Mouse (Mus musculus): Measurements from ENCODE around the gene Slc5a5. TPM values are rescaled to one million over a fixed set of nuclear protein-coding genes. Genes with fewer than 3 reads are reported as not detected.

Slc5a5 gene
- not detected for total RNA-seq (2021)
- long read RNA-seq, experiment 1: 0 reads
- long read RNA-seq, experiment 2: 0 reads

DNA sequence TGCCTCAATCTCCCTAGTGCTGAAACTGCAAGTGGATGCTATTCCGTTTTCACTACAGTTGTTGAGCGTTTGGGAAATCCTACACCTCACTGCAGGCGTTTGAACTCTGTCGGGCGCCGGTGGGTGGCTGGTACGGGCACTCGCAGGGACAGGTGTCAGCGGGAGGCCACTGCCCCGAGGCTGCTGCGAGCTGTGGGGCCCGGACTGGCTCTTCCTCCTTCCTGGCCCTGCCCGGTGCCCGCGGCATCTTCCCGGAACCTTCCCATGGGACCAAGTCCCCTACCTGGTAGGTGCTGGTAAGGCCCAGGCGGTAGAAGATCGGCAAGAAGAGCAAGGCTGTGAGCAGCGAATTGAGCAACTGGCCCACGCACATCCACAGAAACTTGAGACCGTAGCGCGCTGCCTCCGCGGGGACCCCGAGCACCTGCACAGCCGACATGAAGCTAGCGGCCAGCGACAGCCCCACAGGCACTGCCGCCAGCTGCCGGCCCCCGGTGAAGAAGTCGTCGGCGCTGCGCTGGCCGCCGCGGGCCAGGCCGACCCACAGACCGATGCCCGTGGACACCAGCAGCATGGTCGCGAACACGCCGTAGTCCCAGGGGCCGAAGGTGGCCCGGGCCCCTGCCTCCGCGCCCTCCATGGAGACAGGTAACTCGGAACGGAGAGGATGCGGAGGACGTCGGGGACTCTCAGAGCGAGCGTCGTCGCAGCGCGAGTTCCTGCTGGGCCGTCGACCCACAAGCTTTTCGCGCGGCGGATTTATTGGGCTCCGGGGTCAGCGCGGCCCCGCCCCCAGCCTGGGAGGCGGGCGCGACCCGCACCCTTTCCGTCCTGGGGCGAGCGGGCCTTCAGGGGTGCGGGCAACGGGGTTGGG is at the start of gene Slc5a5:
Gene Slc5a5, minus strand, starts transcription at position 736 of the 874 bp plus-strand sequence.
- no peak for DNase-seq

DNA sequence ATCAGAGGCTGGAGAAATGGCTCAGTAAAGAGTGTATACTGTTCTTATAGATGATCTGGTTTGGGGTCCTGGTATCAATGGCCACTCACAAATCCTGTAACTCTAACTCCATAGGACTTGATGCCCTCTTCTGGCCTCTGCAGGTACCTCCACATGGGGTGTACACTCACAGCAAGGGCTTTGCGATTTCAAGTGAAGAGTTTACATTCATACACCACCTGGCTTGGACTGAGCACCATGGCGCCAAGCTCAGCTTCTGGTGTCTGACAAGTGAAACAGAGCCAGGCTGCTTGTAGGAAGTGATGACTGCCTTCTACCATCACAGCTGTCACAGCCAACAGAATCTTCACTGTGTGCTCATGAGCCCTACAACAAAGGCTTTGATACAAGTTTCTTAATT is 48.9 kb upstream of the Slc5a5 start:
- DNase-seq: no peak

GRCm38 (mm10) chr8:70937200-70937599 is 44.6 kb upstream of the Slc5a5 start:
- no peak for DNase-seq

- DNase-seq: no peak
Observed at GRCm38 (mm10) chr8:70934786-70935185, 42.2 kb upstream of the Slc5a5 start.

- no peak for DNase-seq
Observed at GRCm38 (mm10) chr8:70933036-70933435, 40.5 kb upstream of the Slc5a5 start.

- DNase-seq: no peak
Observed at GRCm38 (mm10) chr8:70931731-70932130, 39.2 kb upstream of the Slc5a5 start.

DNA sequence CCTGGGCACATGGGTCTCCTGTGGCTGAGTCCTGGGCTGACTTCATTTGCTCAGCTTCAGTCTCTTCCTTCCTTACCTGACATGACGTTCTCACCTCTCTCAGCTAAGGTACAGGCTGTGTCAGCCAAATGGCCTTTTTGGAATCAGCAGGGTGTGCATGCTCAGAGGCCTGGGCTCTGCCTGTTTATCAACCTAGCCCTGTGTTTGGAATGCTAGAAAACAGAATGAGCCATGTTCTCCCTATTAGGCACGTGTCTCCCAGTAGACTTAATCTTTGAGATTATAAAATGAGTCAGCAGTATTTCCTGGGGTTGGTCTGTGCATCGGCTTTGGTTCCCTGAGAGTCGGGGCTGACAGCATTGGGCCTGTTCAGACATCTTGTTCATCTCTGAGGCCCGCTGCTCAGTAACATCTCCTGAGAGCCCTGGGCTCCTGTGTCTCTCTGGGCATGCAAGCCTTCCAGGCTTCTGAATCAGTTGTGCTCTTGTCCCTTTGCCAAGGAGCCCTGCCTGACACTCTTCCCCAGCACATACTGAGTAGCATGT is 36.3 kb upstream of the Slc5a5 start:
- DNase-seq: no peak

- DNase-seq: no peak
Observed at GRCm38 (mm10) chr8:70928096-70928495, 35.5 kb upstream of the Slc5a5 start.

DNA sequence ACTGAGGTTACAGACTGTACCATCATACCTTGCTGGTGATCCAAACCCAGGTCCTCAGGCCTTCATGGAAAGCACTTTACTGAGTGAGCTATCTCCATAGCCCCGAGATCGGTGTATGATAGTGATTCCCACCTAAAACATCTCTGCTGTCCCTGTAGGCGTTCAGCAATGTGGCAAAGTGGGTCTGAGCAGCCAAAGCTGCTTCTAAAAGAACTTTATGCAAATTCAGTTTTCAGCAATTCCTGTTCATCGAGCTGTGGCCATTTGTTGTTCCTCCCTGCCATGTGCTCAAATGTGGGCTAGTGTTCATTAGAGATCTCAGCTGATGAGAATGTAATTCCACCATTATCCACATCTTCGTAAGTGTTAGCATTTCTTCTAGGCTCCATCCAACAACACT is 33.8 kb upstream of the Slc5a5 start:
- no peak for DNase-seq

GRCm38 (mm10) chr8:70925754-70926153 is 33.2 kb upstream of the Slc5a5 start:
- no peak for DNase-seq

DNA sequence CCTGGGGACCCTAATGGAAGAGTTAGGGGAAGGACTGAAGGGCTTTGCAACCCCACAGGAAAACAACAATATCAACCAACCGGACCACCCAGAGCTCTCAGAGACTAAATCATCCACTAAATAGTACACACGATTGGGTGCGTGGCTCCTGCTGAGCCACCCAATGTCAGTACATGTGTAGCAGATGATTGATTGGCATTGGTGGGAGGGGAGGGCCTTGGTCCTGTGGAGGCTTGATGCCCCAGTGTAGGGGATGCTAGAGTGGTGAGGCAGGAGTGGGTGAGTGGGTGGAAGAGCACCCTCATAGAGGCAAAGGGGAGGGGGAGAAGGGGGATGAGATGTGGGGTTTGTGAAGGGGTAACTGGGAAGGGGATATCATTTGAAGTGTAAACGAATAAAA is 31.6 kb upstream of the Slc5a5 start:
- DNase-seq: no peak

DNA sequence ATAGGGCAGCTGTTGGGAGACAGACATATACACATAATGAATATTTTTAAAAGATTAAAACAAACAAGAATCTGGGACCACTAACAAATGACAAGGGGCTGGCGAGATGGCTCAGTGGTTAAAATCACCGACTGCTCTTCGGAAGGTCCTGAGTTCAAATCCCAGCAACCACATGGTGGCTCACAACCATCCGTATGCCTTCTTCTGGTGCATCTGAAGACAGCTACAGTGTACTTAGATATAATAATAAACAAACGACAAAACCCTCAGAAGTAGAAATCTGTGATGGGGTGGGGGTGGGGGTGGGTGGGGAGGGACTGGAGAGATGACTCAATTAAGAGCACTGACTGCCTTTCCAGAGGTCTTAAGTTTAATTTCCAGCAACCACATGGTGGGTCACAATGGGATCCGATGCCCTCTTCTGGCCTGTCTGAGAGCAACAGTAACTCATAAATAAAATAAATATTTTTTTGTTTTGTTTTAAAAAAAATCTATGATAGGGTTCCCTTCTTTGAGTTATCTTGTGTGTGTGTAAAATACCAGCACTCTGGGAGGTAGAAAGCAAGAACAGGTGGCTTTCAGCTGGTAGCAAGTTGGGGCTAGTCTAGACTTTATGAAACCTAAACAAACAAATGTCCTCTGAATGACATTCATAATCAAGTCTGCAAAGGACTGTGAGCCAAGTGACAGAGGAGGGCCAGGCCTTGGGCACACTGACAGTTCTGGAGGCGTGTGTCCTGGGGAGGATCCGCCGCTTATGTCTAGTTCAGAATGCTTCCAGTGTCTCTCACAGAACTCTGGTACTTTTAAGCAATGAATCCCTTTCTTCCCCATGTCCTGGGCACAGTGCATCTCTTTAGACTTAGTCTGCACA is 27.7 kb upstream of the Slc5a5 start:
- no peak for DNase-seq

DNA sequence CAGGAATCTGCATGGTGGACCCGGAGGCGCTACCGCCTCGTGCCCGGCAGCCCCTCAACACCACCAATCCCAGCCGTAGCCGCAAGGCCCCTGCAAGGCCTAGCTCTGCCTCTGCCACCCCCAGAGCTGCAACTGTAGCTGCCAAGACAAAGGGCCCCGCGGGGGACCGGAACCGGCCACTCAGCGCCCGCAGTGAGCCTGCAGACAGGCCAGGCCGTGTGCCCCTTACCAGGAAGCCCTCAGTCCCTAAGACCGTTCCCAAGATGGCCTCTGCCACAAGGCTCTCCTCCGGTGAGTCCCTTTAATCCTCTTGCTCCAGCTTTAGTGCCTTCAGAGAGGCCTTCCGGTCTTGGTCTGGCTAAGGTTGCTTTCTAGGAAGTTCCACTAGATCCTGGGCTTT is 22.1 kb upstream of the Slc5a5 start:
- DNase-seq: no peak

DNA sequence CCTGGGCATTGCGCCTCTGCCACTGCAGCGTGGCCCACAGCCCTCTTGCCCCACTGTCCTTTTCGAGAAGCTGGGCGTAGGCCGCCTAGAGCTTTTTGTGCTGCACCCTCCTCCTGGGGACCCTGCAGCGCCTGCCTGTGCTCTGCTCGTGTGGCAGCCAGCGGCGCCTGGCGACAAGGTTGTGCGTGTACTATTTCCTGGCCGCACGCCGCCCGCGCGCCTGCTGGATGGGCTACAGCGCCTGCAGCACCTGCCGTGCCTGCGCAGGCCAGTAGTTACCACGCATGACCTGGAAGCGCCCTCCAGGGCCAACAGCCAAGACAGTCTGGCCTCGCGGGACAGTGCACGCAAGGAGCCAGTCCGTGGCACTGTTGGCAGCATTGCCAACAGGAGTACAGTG is 21.0 kb upstream of the Slc5a5 start:
- no peak for DNase-seq

DNA sequence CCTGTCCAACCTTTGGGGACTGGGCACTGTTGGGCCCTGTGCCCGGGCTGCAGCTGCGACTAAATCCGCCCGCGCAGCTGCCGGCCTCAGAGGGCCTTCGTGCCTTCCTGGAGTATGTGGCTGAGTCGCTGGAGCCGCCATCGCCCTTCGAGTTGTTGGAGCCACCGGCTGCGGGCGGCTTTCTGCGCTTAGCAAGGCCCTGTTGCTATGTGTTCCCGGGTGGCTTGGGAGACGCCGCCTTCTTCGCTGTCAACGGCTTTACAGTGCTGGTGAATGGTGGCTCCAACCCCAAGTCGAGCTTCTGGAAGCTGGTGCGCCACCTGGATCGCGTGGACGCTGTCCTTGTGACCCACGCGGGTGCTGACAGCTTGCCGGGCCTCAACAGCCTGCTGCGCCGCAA is 20.4 kb upstream of the Slc5a5 start:
- no peak for DNase-seq

DNA sequence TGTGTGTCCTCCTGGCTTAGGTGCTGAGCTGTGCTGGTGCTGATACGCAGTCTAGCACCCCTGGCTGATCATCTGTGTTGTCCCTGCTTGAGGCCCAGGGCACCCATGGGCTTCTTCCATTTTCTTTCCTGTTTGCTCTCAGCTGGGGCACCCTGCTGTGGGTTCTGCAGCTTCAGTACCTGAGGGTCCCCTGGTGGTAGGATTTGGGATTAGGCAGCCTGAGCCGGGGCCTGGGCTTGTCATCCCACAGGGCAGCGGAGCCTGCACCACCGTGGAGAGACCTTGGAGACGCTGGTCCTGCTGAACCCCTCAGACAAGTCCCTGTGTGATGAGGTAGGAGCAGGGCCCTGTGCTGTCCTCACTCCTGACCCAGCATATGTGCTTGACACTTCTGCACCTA is 19.0 kb upstream of the Slc5a5 start:
- DNase-seq: no peak

GRCm38 (mm10) chr8:70907518-70907917 is 15.0 kb upstream of the Slc5a5 start:
- no peak for DNase-seq

GRCm38 (mm10) chr8:70905831-70906736 is 13.5 kb upstream of the Slc5a5 start, which contains the start of gene Map1s:
Gene Map1s (plus strand): TSS chr8:70905932.
- DNase-seq: peak; percentile 82 to 91

GRCm38 (mm10) chr8:70905463-70905830 is 12.9 kb upstream of the Slc5a5 start:
- DNase-seq: no peak

GRCm38 (mm10) chr8:70904532-70904931 is 12.0 kb upstream of the Slc5a5 start:
- peak; percentile 31 to 44 for DNase-seq

GRCm38 (mm10) chr8:70903582-70903981 is 11.0 kb upstream of the Slc5a5 start:
- no peak for DNase-seq

- no peak for DNase-seq
Observed at GRCm38 (mm10) chr8:70903112-70903511, 10.6 kb upstream of the Slc5a5 start.
